Mouse (Mus musculus): Measurements from ENCODE around the gene Abraxas2. TPM values are rescaled to one million over a fixed set of nuclear protein-coding genes. Genes with fewer than 3 reads are reported as not detected.

The Abraxas2 gene
- total RNA-seq, 2 experiments from 2014 or later, result 28.8 to 30.3 TPM

GRCm38 (mm10) chr7:132894841-132895555, 36.0 kb downstream of the Abraxas2 start:
- DNase-seq (ENCODE audit: low spot score in 2 of 2), result peak; percentile 26 to 33
- H3K4me3 ChIP-seq, result no peak overlapping the region
- no peak for TF ChIP-seq CTCF (conservative IDR thresholded peaks at IDR 0.05)
- peak overlapping the region; percentile 57; the same call in 1 of the 2 replicates for H3K27ac ChIP-seq

- Histone ChIP-seq H3K27ac (peak overlapping the region; percentile 57), H3K4me3 (no peak overlapping the region)
- no peak for TF ChIP-seq CTCF (conservative IDR thresholded peaks at IDR 0.05)
- no peak for DNase-seq (ENCODE audit: low spot score in 2 of 2)
Observed at GRCm38 (mm10) chr7:132896206-132896815, 37.3 kb downstream of the Abraxas2 start.

GRCm38 (mm10) chr7:132897258-132897657, 38.2 kb downstream of the Abraxas2 start:
- DNase-seq (ENCODE audit: low spot score in 2 of 2), result no peak
- Histone ChIP-seq H3K4me3 (no peak overlapping the region), H3K27ac (no peak overlapping the region)
- TF ChIP-seq CTCF (conservative IDR thresholded peaks at IDR 0.05), result peak; percentile 56

GRCm38 (mm10) chr7:132898234-132898633, 39.2 kb downstream of the Abraxas2 start:
- H3K4me3 ChIP-seq, result no peak overlapping the region
- DNase-seq (ENCODE audit: low spot score in 2 of 2), result no peak
- peak; percentile 77 for TF ChIP-seq CTCF (conservative IDR thresholded peaks at IDR 0.05)
- H3K27ac ChIP-seq, result no peak overlapping the region

- no peak for TF ChIP-seq CTCF (conservative IDR thresholded peaks at IDR 0.05)
- no peak overlapping the region for H3K4me3 ChIP-seq
- H3K27ac ChIP-seq, result no peak overlapping the region
- DNase-seq (ENCODE audit: low spot score in 2 of 2), result no peak
Observed at GRCm38 (mm10) chr7:132900826-132901531, 42.0 kb downstream of the Abraxas2 start.

- peak; percentile 29; the same call in 1 of the 2 replicates for TF ChIP-seq CTCF (conservative IDR thresholded peaks at IDR 0.05)
- Histone ChIP-seq H3K4me3 (no peak overlapping the region), H3K27ac (no peak overlapping the region)
- no peak for DNase-seq (ENCODE audit: low spot score in 2 of 2)
Observed at GRCm38 (mm10) chr7:132903796-132904195, 44.8 kb downstream of the Abraxas2 start.

- DNase-seq (ENCODE audit: low spot score in 2 of 2), result no peak
- no peak overlapping the region for H3K27ac ChIP-seq
- TF ChIP-seq CTCF (conservative IDR thresholded peaks at IDR 0.05), result no peak
- H3K4me3 ChIP-seq, result no peak overlapping the region
Observed at GRCm38 (mm10) chr7:132921971-132922370, 62.9 kb downstream of the Abraxas2 start.

- no peak for DNase-seq (ENCODE audit: low spot score in 2 of 2)
- no peak for TF ChIP-seq CTCF (conservative IDR thresholded peaks at IDR 0.05)
- Histone ChIP-seq H3K27ac (no peak overlapping the region), H3K4me3 (no peak overlapping the region)
Observed at GRCm38 (mm10) chr7:132925227-132925626, 66.2 kb downstream of the Abraxas2 start.

- no peak for TF ChIP-seq CTCF (conservative IDR thresholded peaks at IDR 0.05)
- H3K27ac ChIP-seq, result no peak overlapping the region
- no peak overlapping the region for H3K4me3 ChIP-seq
Observed at GRCm38 (mm10) chr7:132927201-132927600, 68.2 kb downstream of the Abraxas2 start.

GRCm38 (mm10) chr7:132930055-132930454, 71.0 kb downstream of the Abraxas2 start:
- DNase-seq (ENCODE audit: low spot score in 2 of 2), result no peak
- Histone ChIP-seq H3K27ac (no peak overlapping the region), H3K4me3 (peak overlapping the region; percentile 88)
- TF ChIP-seq CTCF (conservative IDR thresholded peaks at IDR 0.05), result peak; percentile 56

More at GRCm38 (mm10) chr7:132927201-132927600, 68.2 kb downstream of the Abraxas2 start:
- no peak for DNase-seq (ENCODE audit: low spot score in 2 of 2)

- DNase-seq (ENCODE audit: low spot score in 2 of 2), result peak; percentile 98
- Histone ChIP-seq H3K27ac (peak within 1 kb of the TSS; percentile 98), H3K4me3 (peak within 1 kb of the TSS; percentile 88)
- TF ChIP-seq CTCF (conservative IDR thresholded peaks at IDR 0.05), result no peak
Observed at GRCm38 (mm10) chr7:132930850-132931559, 72.0 kb downstream of the Abraxas2 start, which contains the start of gene Zranb1. Gene Zranb1 (plus strand): TSS chr7:132931142.

GRCm38 (mm10) chr7:132931560-132932351, 72.7 kb downstream of the Abraxas2 start:
- peak in 1 of 2 experiments; percentile 17 for DNase-seq (ENCODE audit: low spot score in 2 of 2)
- peak overlapping the region; percentile 98 for H3K27ac ChIP-seq
- no peak; the same call in 1 of the 2 replicates for TF ChIP-seq CTCF (conservative IDR thresholded peaks at IDR 0.05)
- H3K4me3 ChIP-seq, result peak overlapping the region; percentile 88

Measured in layer of hippocampus, adult 2 months (tissue).